Mouse (Mus musculus) liver, embryonic 14.5 days (tissue): ENCODE results near the gene Six3.

ENCODE experiments used
- CTCF ChIP-seq: IDR thresholded peaks from 2 replicates; pipeline ENCODE4 v1.5.1; 2016; ENCODE audit warnings: antibody characterized with exemption, low read depth, control low read depth
- EP300 ChIP-seq: IDR thresholded peaks from 2 replicates; pipeline ENCODE4 v1.6.1; 2016; ENCODE audit warnings: antibody characterized with exemption, low read depth

DNA sequence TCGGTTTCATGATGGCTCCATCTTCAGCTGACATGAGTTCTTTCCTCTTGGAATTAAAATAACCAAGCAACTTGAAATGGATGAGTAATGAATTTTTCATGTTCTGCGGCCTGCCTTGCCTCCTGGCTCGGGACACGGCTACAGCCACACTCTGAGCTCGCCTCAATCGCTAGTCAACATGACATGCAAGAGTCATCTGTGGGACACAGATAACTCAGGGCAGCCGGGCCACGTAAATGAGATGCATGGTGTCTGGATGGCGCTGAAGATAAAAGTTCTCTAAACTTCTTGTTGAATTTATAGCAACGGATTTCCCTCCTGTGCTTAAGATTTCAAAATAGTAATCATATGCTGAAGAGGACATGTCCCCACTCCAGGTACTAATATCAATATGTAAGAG lies 34.1 kb upstream of the Six3 start:
- TF ChIP-seq CTCF (no peak), EP300 (peak; percentile 40)
